Mouse (Mus musculus): ENCODE results near the gene Rapgef1. TPM values are rescaled to one million over a fixed set of nuclear protein-coding genes. Genes with fewer than 3 reads are reported as not detected.

The Rapgef1 gene
- total and polyA plus RNA-seq, 2 experiments: 11.8 to 25.3 TPM

DNA sequence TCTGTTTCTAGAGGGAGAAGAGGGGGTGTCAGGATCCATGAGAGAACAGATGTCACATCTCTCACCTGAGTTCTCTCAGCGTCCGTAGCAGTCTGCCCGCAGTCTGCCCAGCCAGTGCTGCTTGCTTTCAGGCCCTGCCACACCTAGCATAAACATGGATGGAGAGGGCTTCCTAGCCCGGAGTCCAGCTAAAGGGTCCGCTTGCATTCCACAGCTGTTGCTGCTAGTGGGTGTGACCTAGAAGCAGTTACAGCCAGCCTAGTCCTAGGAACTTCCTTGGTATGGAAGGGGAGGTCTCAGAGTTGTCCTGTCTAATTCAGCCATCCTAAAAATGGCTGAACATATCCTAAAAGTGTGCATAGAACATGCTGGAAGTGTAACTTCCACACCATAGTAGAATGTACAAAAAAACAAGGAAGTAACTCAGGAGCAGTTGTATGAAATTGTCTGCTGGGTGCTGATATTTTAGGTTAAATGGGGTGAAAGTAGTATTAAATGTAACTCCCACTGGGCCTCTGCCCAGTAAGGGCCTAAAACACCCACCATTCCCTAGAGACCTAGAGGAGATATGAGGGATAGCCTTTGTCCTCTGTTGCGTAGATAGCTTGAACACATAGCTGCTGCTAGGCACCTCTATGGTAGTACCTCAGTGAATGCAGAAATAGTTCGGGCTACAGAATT, 48.6 kb downstream of the Rapgef1 start:
- 81% methylated on average over 7 of the region's 7 CpGs for WGBS
- Histone ChIP-seq H3K79me2 (ENCODE audit: control insufficient read depth, insufficient read depth, low read length) (peaks cover 35% of the 10 kb centered on the region), H3K4me1 (ENCODE audit: control insufficient read depth, insufficient read depth, low read length) (peaks cover 44% of the 10 kb centered on the region)

GRCm38 (mm10) chr2:29668963-29669362, 49.4 kb downstream of the Rapgef1 start:
- no peak overlapping the region for H3K27ac ChIP-seq (replicated peaks; ENCODE audit: insufficient read depth, low read depth, low read length)
- 85% methylated on average over 4 of the region's 4 CpGs for WGBS
- no peak for DNase-seq (ENCODE audit: extremely low read depth, low read depth, low spot score)
- peaks cover 43% of the 10 kb centered on the region for H3K4me1 ChIP-seq (ENCODE audit: control insufficient read depth, insufficient read depth, low read length)
- peaks cover 30% of the 10 kb centered on the region for H3K79me2 ChIP-seq (ENCODE audit: control insufficient read depth, insufficient read depth, low read length)
- no peak overlapping the region for H3K4me3 ChIP-seq (ENCODE audit: insufficient read depth, low read depth, low read length)
- H3K9ac ChIP-seq (ENCODE audit: low read depth, low read length): no peak overlapping the region
- TF ChIP-seq CTCF (IDR thresholded peaks at IDR 0.05; ENCODE audit: low read depth, low read length) (no peak), POLR2A (IDR thresholded peaks at IDR 0.05; ENCODE audit: extremely low read depth, insufficient read depth, low read length) (no peak)
- H3K36me3 ChIP-seq (ENCODE audit: control insufficient read depth, insufficient read depth, low read length): no peaks in the 10 kb centered on the region
- no peaks in the 10 kb centered on the region for H3K27me3 ChIP-seq (ENCODE audit: control insufficient read depth, insufficient read depth, low read length)

More for the DNA sequence above, 48.6 kb downstream of the Rapgef1 start:
- Histone ChIP-seq H3K27ac (replicated peaks; ENCODE audit: insufficient read depth, low read depth, low read length) (no peak overlapping the region), H3K36me3 (ENCODE audit: control insufficient read depth, insufficient read depth, low read length) (no peaks in the 10 kb centered on the region), H3K4me3 (ENCODE audit: insufficient read depth, low read depth, low read length) (no peak overlapping the region), H3K27me3 (ENCODE audit: control insufficient read depth, insufficient read depth, low read length) (no peaks in the 10 kb centered on the region), H3K9ac (ENCODE audit: low read depth, low read length) (no peak overlapping the region)
- no peak for TF ChIP-seq CTCF (IDR thresholded peaks at IDR 0.05; ENCODE audit: low read depth, low read length)
- no peak for TF ChIP-seq POLR2A (IDR thresholded peaks at IDR 0.05; ENCODE audit: extremely low read depth, insufficient read depth, low read length)
- DNase-seq (ENCODE audit: extremely low read depth, low read depth, low spot score): no peak

GRCm38 (mm10) chr2:29669711-29670110, 50.2 kb downstream of the Rapgef1 start:
- H3K36me3 ChIP-seq (ENCODE audit: control insufficient read depth, insufficient read depth, low read length): no peaks in the 10 kb centered on the region
- H3K4me3 ChIP-seq (ENCODE audit: insufficient read depth, low read depth, low read length): no peak overlapping the region
- no peak overlapping the region for H3K9ac ChIP-seq (ENCODE audit: low read depth, low read length)
- H3K27ac ChIP-seq (replicated peaks; ENCODE audit: insufficient read depth, low read depth, low read length): no peak overlapping the region
- peaks cover 45% of the 10 kb centered on the region for H3K4me1 ChIP-seq (ENCODE audit: control insufficient read depth, insufficient read depth, low read length)
- DNase-seq (ENCODE audit: extremely low read depth, low read depth, low spot score): no peak
- H3K27me3 ChIP-seq (ENCODE audit: control insufficient read depth, insufficient read depth, low read length): no peaks in the 10 kb centered on the region
- peaks cover 30% of the 10 kb centered on the region for H3K79me2 ChIP-seq (ENCODE audit: control insufficient read depth, insufficient read depth, low read length)
- TF ChIP-seq CTCF (IDR thresholded peaks at IDR 0.05; ENCODE audit: low read depth, low read length) (no peak), POLR2A (IDR thresholded peaks at IDR 0.05; ENCODE audit: extremely low read depth, insufficient read depth, low read length) (no peak)

DNA sequence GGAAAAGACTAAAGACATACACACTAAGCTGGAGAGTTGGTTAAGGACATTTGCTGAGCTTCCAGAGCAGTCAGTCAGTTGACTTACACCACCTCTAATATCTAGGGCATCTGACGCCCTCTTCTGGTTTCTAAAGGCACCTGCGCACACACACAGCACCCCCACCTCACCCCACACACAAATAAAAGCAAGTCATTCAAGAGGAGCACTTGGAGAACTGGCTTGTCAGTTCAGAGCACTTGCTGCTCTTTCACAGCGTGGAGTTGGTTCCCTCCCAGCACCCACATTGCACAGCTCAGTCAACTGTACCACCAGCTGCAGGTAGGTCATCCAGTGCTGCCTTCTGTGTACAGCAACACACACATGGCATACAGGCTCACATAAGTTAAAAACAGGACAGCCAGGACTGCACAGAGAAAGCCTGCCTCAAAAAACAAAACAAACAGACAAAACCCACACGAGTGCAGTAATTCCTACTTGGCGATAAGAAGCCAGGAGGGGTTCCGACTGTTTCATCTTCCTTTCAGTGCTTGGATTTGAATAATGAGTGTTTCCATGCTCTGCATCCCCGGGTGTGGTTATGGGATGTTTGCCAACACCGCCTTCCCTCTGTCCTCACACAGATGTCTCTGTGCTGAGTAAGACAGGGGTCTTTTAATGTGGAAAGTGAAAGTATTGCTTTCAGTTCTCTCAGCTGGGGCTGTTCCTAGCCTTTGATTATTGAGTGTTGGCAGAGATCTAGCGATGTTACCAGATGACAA, 50.9 kb downstream of the Rapgef1 start:
- peak; percentile 60 for DNase-seq (ENCODE audit: extremely low read depth, low read depth, low spot score)
- Histone ChIP-seq H3K9ac (ENCODE audit: low read depth, low read length) (peak overlapping the region; percentile 6; the same call in 1 of the 2 replicates), H3K4me1 (ENCODE audit: control insufficient read depth, insufficient read depth, low read length) (peaks cover 47% of the 10 kb centered on the region), H3K4me3 (ENCODE audit: insufficient read depth, low read depth, low read length) (no peak overlapping the region), H3K27ac (replicated peaks; ENCODE audit: insufficient read depth, low read depth, low read length) (0 out of 2 replicates have a peak overlapping the region, but pooled peaks have one; percentile 18), H3K79me2 (ENCODE audit: control insufficient read depth, insufficient read depth, low read length) (peaks cover 35% of the 10 kb centered on the region), H3K27me3 (ENCODE audit: control insufficient read depth, insufficient read depth, low read length) (no peaks in the 10 kb centered on the region), H3K36me3 (ENCODE audit: control insufficient read depth, insufficient read depth, low read length) (no peaks in the 10 kb centered on the region)
- WGBS: 23% methylated on average over 9 of the region's 9 CpGs
- TF ChIP-seq CTCF (IDR thresholded peaks at IDR 0.05; ENCODE audit: low read depth, low read length) (peak; percentile 60), POLR2A (IDR thresholded peaks at IDR 0.05; ENCODE audit: extremely low read depth, insufficient read depth, low read length) (no peak)

DNA sequence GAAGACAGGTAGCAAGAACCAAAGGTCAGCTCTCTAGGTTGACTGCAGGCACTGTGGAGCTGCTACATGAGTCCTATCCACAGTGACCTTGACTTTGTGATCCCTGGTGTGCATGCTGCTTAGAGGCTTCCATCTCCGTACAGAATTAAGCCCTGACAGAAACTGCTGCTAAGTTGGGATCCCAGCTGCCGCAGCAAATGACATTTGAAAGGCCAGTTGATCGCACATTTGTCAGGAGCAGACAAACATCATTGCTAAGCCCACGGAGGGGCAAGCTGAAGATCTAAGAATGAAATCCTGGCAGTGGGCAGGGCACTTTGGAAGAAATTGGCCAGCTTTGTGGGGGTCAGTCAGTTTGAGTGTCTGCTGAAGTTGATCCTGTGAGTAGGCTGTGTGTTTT, 51.9 kb downstream of the Rapgef1 start:
- Histone ChIP-seq H3K4me3 (ENCODE audit: insufficient read depth, low read depth, low read length) (no peak overlapping the region), H3K79me2 (ENCODE audit: control insufficient read depth, insufficient read depth, low read length) (peaks cover 32% of the 10 kb centered on the region), H3K36me3 (ENCODE audit: control insufficient read depth, insufficient read depth, low read length) (no peaks in the 10 kb centered on the region), H3K27ac (replicated peaks; ENCODE audit: insufficient read depth, low read depth, low read length) (no peak overlapping the region), H3K27me3 (ENCODE audit: control insufficient read depth, insufficient read depth, low read length) (no peaks in the 10 kb centered on the region), H3K4me1 (ENCODE audit: control insufficient read depth, insufficient read depth, low read length) (peaks cover 49% of the 10 kb centered on the region), H3K9ac (ENCODE audit: low read depth, low read length) (no peak overlapping the region)
- peak; percentile 34 for DNase-seq (ENCODE audit: extremely low read depth, low read depth, low spot score)
- 60% methylated on average over 4 of the region's 4 CpGs for WGBS
- no peak for TF ChIP-seq POLR2A (IDR thresholded peaks at IDR 0.05; ENCODE audit: extremely low read depth, insufficient read depth, low read length)
- TF ChIP-seq CTCF (IDR thresholded peaks at IDR 0.05; ENCODE audit: low read depth, low read length): no peak

DNA sequence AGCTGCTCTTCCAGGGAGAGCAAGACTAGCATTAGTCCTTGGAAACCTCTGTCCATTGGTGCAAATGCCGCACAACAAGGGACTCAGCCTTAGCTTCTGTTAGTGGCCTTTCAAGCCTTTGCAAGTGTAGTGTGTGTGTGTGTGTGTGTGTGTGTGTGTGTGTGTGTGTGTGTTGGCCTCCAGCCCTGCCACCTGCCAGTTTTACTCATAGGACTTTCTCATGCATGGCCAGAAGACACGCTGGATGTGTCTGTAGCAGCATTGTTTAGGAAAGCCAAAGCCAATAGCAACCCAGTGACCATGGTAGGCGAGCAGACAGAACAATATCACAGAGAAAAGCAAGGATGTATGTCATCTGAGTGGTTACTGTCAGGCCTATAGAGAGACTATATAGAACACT, 52.3 kb downstream of the Rapgef1 start:
- Histone ChIP-seq H3K27me3 (ENCODE audit: control insufficient read depth, insufficient read depth, low read length) (no peaks in the 10 kb centered on the region), H3K27ac (replicated peaks; ENCODE audit: insufficient read depth, low read depth, low read length) (no peak overlapping the region), H3K4me1 (ENCODE audit: control insufficient read depth, insufficient read depth, low read length) (peaks cover 48% of the 10 kb centered on the region), H3K36me3 (ENCODE audit: control insufficient read depth, insufficient read depth, low read length) (no peaks in the 10 kb centered on the region), H3K79me2 (ENCODE audit: control insufficient read depth, insufficient read depth, low read length) (peaks cover 35% of the 10 kb centered on the region), H3K4me3 (ENCODE audit: insufficient read depth, low read depth, low read length) (no peak overlapping the region), H3K9ac (ENCODE audit: low read depth, low read length) (no peak overlapping the region)
- 82% methylated on average over 3 of the region's 3 CpGs for WGBS
- TF ChIP-seq CTCF (IDR thresholded peaks at IDR 0.05; ENCODE audit: low read depth, low read length) (no peak), POLR2A (IDR thresholded peaks at IDR 0.05; ENCODE audit: extremely low read depth, insufficient read depth, low read length) (no peak)
- no peak for DNase-seq (ENCODE audit: extremely low read depth, low read depth, low spot score)
